Mouse (Mus musculus) limb, embryonic 12.5 days (tissue): ENCODE measurements around the gene Clcnkb. TPM values are rescaled to one million over a fixed set of nuclear protein-coding genes. Genes with fewer than 3 reads are reported as not detected.

Experiments used
- ATAC-seq: fragments of 200-750 bp; cut with Nextera tagmentation; 2 replicates; pipeline ENCODE4 v1.8.0; 2017; ENCODE audit warnings: low read depth, moderate TSS enrichment; ENCODE audit not compliant: insufficient number of reproducible peaks, insufficient read depth, low FRiP score, low TSS enrichment
- H3K27ac ChIP-seq: fragments of 300-500 bp; sonication (generic); 2 replicates; pipeline ENCODE4 v1.5.1; 2016; ENCODE audit warnings: mild to moderate bottlenecking, moderate library complexity
- H3K27me3 ChIP-seq: fragments of 300-500 bp; sonication (generic); 2 replicates; pipeline ENCODE4 v1.6.1; 2016; ENCODE audit warnings: mild to moderate bottlenecking, moderate library complexity
- H3K36me3 ChIP-seq: fragments of 300-500 bp; sonication (generic); 2 replicates; pipeline ENCODE4 v1.6.1; 2016; ENCODE audit warnings: mild to moderate bottlenecking, moderate library complexity
- H3K4me1 ChIP-seq: fragments of 300-500 bp; sonication (generic); replicated peaks from 2 replicates; pipeline ENCODE4 v1.6.1; 2016
- H3K4me2 ChIP-seq: fragments of 300-500 bp; sonication (generic); 2 replicates; pipeline ENCODE4 v1.6.1; 2016; ENCODE audit warnings: mild to moderate bottlenecking, moderate library complexity
- H3K4me3 ChIP-seq: fragments of 300-500 bp; sonication (generic); replicated peaks from 2 replicates; pipeline ENCODE4 v1.5.1; 2016; ENCODE audit warnings: mild to moderate bottlenecking
- H3K9ac ChIP-seq: fragments of 300-500 bp; sonication (generic); replicated peaks from 2 replicates; pipeline ENCODE4 v1.6.1; 2016; ENCODE audit warnings: mild to moderate bottlenecking, moderate library complexity
- H3K9me3 ChIP-seq: fragments of 300-500 bp; sonication (generic); 2 replicates; pipeline ENCODE4 v1.6.1; 2016; ENCODE audit warnings: mild to moderate bottlenecking, moderate library complexity
- WGBS: fragments of 180-500 bp; shearing (Covaris S2); methylation state at CpG from one replicate; pipeline ENCODE4 v1.1.7; 2016; 5-methylcytosine and 5-hydroxymethylcytosine counted together
- polyA plus RNA-seq: library from polyadenylated mRNA; unstranded; fragments of >200 nt; fragmentation: Nextera tagmentation; extraction: Ambion mirVana; gene quantifications from 2 replicates; pipeline ENCODE4 v1.2.1, GENCODE M21; 2016

Clcnkb gene
- polyA plus RNA-seq, 1 experiment from 2014 or later = not detected

- H3K27me3 ChIP-seq = peaks cover 60% of the 10 kb centered on the region
- WGBS = 87% methylated on average over 5 of the region's 5 CpGs
- peaks cover 27% of the 10 kb centered on the region for H3K4me1 ChIP-seq
- H3K27ac ChIP-seq = no peak overlapping the region
- H3K9ac ChIP-seq = no peak overlapping the region
- H3K9me3 ChIP-seq = no peaks in the 10 kb centered on the region
- H3K36me3 ChIP-seq = no peaks in the 10 kb centered on the region
- no peak for ATAC-seq
- no peak overlapping the region for H3K4me2 ChIP-seq
- no peak overlapping the region for H3K4me3 ChIP-seq
Measured at GRCm38 (mm10) chr4:141422841-141423240, 7.0 kb upstream of the Clcnkb start.

GRCm38 (mm10) chr4:141421423-141421822 is 5.6 kb upstream of the Clcnkb start:
- no peak overlapping the region for H3K4me3 ChIP-seq
- no peaks in the 10 kb centered on the region for H3K9me3 ChIP-seq
- H3K27ac ChIP-seq = no peak overlapping the region
- ATAC-seq = no peak
- H3K36me3 ChIP-seq = no peaks in the 10 kb centered on the region
- peaks cover 50% of the 10 kb centered on the region for H3K27me3 ChIP-seq
- 53% methylated on average over 14 of the region's 14 CpGs for WGBS
- no peak overlapping the region for H3K4me2 ChIP-seq
- peaks cover 27% of the 10 kb centered on the region for H3K4me1 ChIP-seq
- H3K9ac ChIP-seq = no peak overlapping the region

DNA sequence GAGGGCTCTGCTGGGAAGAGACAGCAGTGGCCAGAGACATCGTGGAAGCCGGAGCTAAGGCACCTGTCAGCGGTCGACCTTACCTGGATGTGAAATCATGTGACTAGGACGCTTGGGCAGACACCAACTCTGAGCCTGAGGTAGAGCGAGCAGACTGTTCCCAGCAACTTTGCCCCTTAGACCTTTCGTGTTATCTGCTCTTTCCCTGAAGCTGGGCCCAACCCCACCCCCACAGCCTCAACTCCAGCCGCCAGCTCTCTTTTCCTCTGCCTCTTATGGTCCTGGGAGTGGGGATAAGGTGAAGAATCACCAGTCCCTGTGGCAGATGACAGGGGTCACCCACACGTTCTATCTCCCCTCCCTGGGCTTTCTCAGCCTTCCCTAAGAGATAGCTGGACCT is 5.1 kb upstream of the Clcnkb start:
- Histone ChIP-seq H3K4me1 (peaks cover 22% of the 10 kb centered on the region), H3K36me3 (no peaks in the 10 kb centered on the region), H3K27me3 (peaks cover 44% of the 10 kb centered on the region), H3K27ac (no peak overlapping the region), H3K4me3 (no peak overlapping the region), H3K9ac (no peak overlapping the region), H3K4me2 (no peak overlapping the region), H3K9me3 (no peaks in the 10 kb centered on the region)
- WGBS = 45% methylated on average over 9 of the region's 9 CpGs
- ATAC-seq = no peak

GRCm38 (mm10) chr4:141420192-141420829 is 4.5 kb upstream of the Clcnkb start, which contains the start of gene Hspb7:
TSS of gene Hspb7 (plus strand) at chr4:141420779.
- ATAC-seq = no peak

DNA sequence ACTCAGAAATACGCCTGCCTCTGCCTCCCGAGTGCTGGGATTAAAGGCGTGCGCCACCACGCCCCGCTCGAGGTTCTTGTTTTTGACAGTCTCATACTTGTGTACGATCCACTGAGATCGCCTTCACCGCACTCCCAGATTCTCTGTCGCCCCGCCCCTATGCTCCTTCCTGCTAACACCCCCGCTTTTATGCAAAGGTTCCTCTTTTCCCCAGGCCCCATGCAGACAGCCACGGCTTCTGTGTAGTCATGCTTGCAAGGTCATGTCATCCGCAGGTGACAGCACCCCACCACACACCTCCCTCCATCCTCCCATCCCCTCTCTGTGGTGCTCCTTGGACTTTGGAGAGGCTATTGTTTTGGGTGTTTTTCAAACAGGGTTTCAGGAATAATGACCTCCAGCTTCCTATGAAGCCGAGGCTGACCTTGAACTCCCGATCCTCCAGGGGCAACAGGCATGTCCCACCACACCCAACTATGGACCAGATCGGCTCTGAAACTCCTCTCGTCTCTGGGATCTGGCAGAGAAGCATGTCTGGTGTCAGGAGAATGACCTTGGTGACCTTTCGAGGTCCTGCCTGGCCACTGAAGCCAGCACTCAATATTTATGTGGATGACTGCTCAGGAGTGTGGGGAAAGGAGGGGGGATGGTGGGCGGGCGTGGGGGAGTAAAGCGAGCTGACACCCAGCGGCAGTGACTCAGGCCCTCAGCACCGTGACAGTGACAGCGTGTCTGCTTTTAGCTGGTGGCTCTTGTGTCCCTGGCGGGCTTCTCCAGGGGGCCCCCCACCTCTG is 3.8 kb upstream of the Clcnkb start:
- 57% methylated on average over 27 of the region's 27 CpGs for WGBS

More at GRCm38 (mm10) chr4:141420192-141420829, 4.5 kb upstream of the Clcnkb start, which contains the start of gene Hspb7:
- Histone ChIP-seq H3K4me3 (no peak within 1 kb of the TSS), H3K36me3 (no peaks in the 10 kb centered on the region), H3K4me1 (peaks cover 17% of the 10 kb centered on the region), H3K9ac (peak within 1 kb of the TSS; percentile 34; the same call in 1 of the 2 replicates), H3K9me3 (no peaks in the 10 kb centered on the region), H3K27ac (0 out of 2 replicates have a peak within 1 kb of the TSS, but pooled peaks have one; percentile 12), H3K4me2 (no peak within 1 kb of the TSS), H3K27me3 (peaks cover 39% of the 10 kb centered on the region)
- WGBS = 44% methylated on average over 9 of the region's 9 CpGs

GRCm38 (mm10) chr4:141411430-141411992 is 4.3 kb downstream of the Clcnkb start:
- Histone ChIP-seq H3K4me1 (no peaks in the 10 kb centered on the region), H3K9me3 (no peaks in the 10 kb centered on the region), H3K27ac (no peak overlapping the region), H3K36me3 (no peaks in the 10 kb centered on the region), H3K4me2 (no peak overlapping the region), H3K9ac (no peak overlapping the region), H3K4me3 (no peak overlapping the region), H3K27me3 (peaks cover 31% of the 10 kb centered on the region)
- ATAC-seq = no peak
- WGBS = 16% methylated on average over 22 of the region's 22 CpGs

More for the DNA sequence above, 3.8 kb upstream of the Clcnkb start:
- peaks cover 12% of the 10 kb centered on the region for H3K4me1 ChIP-seq
- H3K27me3 ChIP-seq = peaks cover 31% of the 10 kb centered on the region
- H3K27ac ChIP-seq = 0 out of 2 replicates have a peak overlapping the region, but pooled peaks have one; percentile 12
- ATAC-seq = no peak
- H3K4me2 ChIP-seq = no peak overlapping the region
- H3K9ac ChIP-seq = peak overlapping the region; percentile 34; the same call in 1 of the 2 replicates
- H3K9me3 ChIP-seq = no peaks in the 10 kb centered on the region
- no peak overlapping the region for H3K4me3 ChIP-seq
- H3K36me3 ChIP-seq = no peaks in the 10 kb centered on the region

GRCm38 (mm10) chr4:141408577-141408976 is 7.2 kb downstream of the Clcnkb start:
- H3K4me3 ChIP-seq = no peak overlapping the region
- H3K36me3 ChIP-seq = no peaks in the 10 kb centered on the region
- peaks cover 53% of the 10 kb centered on the region for H3K27me3 ChIP-seq
- no peak overlapping the region for H3K9ac ChIP-seq
- WGBS = 92% methylated on average over 3 of the region's 3 CpGs
- H3K27ac ChIP-seq = no peak overlapping the region
- no peaks in the 10 kb centered on the region for H3K9me3 ChIP-seq
- H3K4me1 ChIP-seq = no peaks in the 10 kb centered on the region; the same call in none of the 2 replicates
- ATAC-seq = no peak
- H3K4me2 ChIP-seq = no peak overlapping the region

GRCm38 (mm10) chr4:141406516-141407299 is 9.1 kb downstream of the Clcnkb start:
- no peaks in the 10 kb centered on the region for H3K9me3 ChIP-seq
- no peaks in the 10 kb centered on the region; the same call in none of the 2 replicates for H3K4me1 ChIP-seq
- no peak overlapping the region for H3K27ac ChIP-seq
- no peak overlapping the region for H3K4me2 ChIP-seq
- ATAC-seq = no peak
- no peaks in the 10 kb centered on the region for H3K36me3 ChIP-seq
- no peak overlapping the region for H3K4me3 ChIP-seq
- WGBS = 40% methylated on average over 14 of the region's 14 CpGs
- no peak overlapping the region for H3K9ac ChIP-seq
- H3K27me3 ChIP-seq = peaks cover 48% of the 10 kb centered on the region

DNA sequence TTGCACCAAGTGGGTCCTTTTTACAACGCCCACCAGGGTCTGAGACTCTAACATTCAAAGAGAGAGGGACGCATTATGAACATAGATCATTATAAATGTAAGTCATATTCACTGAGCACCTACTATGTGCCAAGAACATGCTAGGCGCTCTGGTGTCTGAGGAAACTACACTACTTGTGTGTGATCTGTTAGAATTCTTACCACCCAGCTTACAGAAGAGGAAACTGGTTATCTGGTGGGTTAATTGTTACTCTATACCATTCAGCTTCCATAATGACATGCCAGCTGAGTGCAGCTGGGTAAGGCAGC is 10.5 kb downstream of the Clcnkb start:
- 75% methylated on average over 3 of the region's 3 CpGs for WGBS
- Histone ChIP-seq H3K9me3 (no peaks in the 10 kb centered on the region), H3K4me1 (no peaks in the 10 kb centered on the region; the same call in none of the 2 replicates), H3K4me2 (no peak overlapping the region), H3K27me3 (peaks cover 37% of the 10 kb centered on the region; the same call in 1 of the 2 replicates), H3K4me3 (no peak overlapping the region), H3K9ac (no peak overlapping the region), H3K27ac (no peak overlapping the region), H3K36me3 (no peaks in the 10 kb centered on the region)
- no peak for ATAC-seq

DNA sequence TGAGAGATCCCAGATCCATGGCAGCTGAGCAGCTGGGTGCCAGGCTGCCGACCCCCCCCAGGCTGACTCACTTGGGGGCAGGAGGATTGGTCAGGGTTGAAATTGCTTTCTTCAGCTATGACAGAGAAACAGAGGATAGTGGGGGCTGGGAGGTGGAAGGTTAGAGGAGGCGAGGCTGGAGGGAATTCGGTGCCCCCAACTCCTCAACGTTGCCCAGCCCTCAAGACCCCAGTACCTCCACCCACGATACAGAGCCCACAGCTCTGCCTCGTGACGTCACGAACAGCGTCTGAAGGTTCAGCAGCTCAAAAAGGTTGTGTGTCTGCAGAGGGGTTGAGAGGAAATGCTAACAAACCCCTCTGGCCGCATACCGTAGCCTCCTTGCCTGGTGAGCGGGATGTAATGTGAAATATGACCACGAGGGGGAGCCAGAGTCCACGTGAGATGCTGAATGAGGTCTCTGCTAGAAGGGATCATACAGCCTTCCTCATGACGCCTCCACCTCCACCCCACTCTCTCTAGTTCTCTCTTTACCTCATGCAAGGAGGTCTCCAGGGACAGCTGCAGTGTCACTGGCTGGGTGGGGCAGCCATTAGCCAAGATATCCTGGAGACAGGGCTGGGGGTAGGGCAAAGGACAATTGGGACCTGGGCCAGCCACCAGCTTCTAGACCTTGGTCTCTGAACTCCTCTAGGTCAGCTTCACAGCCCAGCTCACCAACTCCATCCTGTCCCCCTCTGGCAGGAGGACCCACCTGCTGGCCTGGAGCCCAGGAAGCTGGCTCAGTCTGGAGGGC is 11.1 kb downstream of the Clcnkb start:
- Histone ChIP-seq H3K4me2 (peak overlapping the region; percentile 45), H3K4me1 (no peaks in the 10 kb centered on the region; the same call in none of the 2 replicates), H3K9me3 (no peaks in the 10 kb centered on the region), H3K27ac (no peak overlapping the region), H3K9ac (0 out of 2 replicates have a peak overlapping the region, but pooled peaks have one; percentile 44), H3K36me3 (no peaks in the 10 kb centered on the region), H3K27me3 (peaks cover 36% of the 10 kb centered on the region; the same call in 1 of the 2 replicates), H3K4me3 (0 out of 2 replicates have a peak overlapping the region, but pooled peaks have one; percentile 12)
- ATAC-seq = peak; percentile 81
- 13% methylated on average over 15 of the region's 15 CpGs for WGBS
